Mouse (Mus musculus): Measurements from ENCODE around the gene Dad1. TPM values are rescaled to one million over a fixed set of nuclear protein-coding genes. Genes with fewer than 3 reads are reported as not detected.
"Not testable (repeated sequence)": the region's sequence is repeated elsewhere in the genome, so short reads cannot be mapped to it uniquely, and the experiment has no call there.

The Dad1 gene
- total RNA-seq, 2 experiments from 2014 or later: 123 to 124 TPM

- no peak for DNase-seq (ENCODE audit: low spot score in 2 of 2)
Measured at GRCm38 (mm10) chr14:54250122-54250521, 3.8 kb downstream of the Dad1 start.

DNA sequence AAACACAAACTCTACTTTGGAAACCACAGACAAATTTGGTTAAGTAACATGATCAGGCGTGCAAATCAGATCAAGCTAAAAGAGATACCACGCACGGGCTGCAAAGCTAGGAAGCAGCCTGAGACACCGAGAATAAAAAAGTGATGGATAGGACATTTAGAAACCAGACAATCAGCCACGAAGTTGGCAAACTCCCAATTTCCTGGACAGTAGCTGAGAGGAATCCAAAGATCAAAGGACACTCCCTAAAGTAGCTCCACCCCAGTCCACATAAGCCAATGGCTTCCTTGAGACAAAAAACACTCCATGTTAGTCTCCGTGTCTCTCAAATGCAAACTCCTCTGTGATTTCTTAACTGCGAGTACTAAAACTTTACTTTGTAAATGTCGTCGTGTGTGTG is 4.6 kb downstream of the Dad1 start:
- DNase-seq (ENCODE audit: low spot score in 2 of 2): no peak

DNA sequence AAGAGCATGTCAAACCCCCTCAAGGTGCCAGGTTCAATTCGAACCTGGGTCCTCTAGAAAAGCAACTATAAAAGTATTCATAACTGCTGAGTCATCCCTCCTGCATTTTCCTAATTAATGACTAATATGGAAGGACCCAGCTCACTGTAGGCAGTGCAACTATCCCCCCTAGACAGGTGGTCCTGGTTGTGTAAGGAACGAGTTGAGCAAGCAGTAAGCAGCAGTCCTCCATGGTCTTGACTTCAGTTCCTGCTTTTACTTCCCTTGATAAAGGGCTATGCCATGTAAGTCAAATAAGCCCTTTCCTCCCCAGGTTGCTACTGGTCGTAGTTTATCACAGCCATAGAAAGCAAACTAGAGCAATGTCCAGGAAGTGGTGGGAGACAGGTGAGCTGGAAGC is 7.7 kb downstream of the Dad1 start:
- no peak for DNase-seq (ENCODE audit: low spot score in 2 of 2)

GRCm38 (mm10) chr14:54244183-54244582 is 9.7 kb downstream of the Dad1 start:
- DNase-seq (ENCODE audit: low spot score in 2 of 2): no peak

- no peak for DNase-seq (ENCODE audit: low spot score in 2 of 2)
Measured at GRCm38 (mm10) chr14:54240542-54240941, 13.4 kb downstream of the Dad1 start.

DNA sequence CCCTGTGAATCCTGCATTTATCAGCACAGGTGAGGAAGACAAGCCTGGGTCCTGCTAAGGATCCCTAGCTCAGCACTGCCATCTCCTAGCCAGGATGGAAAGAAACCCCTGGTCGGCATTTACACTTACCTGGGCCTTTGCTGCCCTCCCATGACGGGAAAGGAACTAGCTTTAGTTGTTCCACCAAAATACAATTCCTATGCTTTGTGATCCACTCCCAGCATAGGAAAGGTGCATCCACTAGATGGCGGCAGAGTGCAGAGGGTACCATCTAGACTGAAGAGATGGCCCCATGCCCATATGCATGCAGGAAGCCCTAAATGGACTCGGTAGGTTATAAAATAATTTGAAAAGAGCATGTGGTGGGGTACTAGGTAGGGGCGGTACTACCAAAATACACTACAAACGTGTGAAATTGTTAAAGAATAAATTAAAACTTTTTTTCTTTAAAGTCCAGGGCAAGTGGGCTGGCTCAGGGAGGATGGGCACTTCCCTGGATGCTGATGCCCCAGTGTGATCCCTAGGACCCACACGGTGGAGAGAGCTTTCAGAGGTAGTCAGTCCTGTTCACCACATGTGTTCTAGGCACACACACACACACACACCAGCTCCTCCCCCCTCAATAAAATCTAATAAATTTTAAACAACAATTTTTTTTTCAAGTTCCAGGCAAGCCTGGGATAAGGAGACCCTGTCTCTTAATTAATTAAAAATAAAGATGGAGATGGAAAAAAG is 14.7 kb downstream of the Dad1 start:
- DNase-seq (ENCODE audit: low spot score in 2 of 2): peak; percentile 72 to 87

DNA sequence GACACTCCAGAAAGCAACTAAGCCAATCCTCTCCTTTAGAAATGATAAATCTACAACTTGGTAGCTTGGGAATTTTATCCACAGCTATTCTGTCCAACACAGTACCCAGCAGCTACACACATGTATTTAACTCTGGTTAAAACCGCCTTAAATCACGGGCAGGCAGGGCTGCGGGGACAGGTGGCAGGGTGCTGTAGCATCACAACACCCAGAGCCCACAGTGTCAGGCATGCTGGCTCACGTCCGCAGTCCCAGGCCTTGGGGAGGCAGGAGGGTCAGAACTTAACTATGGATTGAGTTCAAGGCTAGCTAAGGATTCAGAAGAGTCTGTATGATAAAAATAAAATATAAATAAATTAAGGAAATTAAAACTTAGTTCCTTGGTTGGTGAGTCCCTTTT is 17.0 kb downstream of the Dad1 start:
- DNase-seq (ENCODE audit: low spot score in 2 of 2): no peak

DNA sequence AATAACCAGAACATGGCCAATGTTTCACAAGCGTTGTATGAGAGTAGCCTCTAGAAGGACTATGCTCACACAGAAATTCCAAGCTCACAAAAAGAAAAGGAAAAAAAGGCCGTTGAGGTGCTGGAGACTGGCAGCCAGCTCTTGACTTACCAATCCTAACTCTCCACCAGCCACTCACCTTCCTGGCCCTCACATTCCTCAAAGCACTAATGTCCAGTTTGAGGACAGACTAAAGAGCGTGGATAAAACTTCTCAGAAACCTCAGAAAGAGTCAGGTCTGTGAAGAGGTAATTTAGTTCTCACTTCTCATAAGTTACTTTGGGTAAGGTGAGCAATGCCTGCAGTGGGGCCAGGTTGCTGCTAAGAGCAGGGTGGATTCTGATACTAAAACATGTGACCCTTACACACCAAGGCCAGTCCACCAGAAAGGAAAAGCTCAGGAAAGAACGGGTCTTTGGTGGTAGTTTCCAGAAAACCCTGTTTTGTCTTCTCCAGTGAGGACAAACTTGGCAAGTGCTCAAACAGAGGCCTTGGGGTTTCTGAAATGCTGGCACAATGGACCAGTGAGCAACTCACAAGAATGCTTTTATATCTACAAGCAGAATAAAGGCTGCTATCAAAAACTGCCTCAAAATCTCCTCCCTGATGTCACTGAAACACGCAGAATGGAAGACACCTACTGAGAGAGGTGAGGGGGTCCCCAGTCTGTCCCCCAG is 17.9 kb downstream of the Dad1 start:
- no peak for DNase-seq (ENCODE audit: low spot score in 2 of 2)

DNA sequence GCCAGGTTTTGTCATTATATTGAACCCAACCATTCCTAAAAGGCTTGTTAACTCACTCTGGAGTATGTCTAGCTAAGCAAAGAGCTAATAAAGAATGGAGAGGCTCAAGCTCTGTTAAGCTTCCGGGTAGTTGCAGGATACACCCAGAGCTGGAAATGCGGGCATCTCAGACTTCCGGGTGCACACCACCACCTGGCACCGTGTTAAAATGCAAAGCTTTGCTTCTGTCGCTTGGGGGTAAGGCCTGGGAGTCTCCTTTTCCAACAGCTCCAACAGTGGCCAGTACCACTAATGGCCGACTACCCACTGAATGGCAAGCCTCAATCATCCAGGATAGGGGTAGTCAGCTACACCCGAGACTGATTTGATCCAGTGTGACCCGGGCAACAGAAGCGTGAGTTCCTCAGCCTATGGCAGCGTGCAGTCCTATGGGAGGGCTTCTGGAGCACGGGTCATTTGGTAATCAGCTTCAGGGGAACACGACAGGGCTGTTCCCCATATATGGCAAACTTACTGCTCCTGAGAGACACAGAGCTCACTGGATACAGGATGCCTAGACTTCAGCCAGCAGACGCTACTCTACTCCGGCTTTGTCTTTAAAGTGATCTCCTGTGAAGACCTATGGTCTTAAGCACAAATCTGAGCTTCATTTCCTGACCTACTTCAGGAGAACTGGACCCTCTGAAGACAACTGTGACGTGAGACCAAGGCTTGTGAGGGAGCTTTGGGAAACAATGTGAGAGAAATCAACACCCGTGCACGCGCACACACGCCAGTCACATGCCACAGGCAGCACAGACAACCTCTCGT is 19.5 kb downstream of the Dad1 start:
- no peak for DNase-seq (ENCODE audit: low spot score in 2 of 2)

DNA sequence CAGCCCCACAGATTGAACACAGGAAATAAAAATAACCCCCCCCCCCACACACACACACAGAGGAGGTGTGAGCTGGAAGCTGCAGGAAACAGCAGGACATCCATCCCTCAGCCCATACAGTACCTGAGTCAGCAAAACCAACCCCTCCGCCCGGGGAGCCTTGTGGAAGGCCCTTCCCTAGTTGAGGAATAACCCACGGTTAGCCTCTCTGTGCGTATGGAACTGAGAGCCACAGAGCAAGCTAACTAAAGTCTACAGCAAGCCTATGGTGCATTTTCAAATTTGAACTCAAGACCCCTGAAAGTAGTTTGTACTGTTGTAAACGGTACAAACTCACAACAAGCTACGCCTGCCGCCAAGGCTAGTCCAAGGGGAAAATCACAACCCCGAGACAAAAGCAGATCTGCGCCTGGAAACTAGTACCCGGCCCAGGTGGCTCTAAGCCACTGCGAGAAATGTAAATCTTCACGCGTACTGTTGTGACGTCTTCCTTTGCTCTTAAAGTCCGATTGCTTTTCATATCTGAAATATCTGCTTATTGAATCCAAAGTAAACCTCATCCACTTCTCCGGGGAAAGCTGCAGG is 20.3 kb downstream of the Dad1 start:
- no peak for DNase-seq (ENCODE audit: low spot score in 2 of 2)

DNA sequence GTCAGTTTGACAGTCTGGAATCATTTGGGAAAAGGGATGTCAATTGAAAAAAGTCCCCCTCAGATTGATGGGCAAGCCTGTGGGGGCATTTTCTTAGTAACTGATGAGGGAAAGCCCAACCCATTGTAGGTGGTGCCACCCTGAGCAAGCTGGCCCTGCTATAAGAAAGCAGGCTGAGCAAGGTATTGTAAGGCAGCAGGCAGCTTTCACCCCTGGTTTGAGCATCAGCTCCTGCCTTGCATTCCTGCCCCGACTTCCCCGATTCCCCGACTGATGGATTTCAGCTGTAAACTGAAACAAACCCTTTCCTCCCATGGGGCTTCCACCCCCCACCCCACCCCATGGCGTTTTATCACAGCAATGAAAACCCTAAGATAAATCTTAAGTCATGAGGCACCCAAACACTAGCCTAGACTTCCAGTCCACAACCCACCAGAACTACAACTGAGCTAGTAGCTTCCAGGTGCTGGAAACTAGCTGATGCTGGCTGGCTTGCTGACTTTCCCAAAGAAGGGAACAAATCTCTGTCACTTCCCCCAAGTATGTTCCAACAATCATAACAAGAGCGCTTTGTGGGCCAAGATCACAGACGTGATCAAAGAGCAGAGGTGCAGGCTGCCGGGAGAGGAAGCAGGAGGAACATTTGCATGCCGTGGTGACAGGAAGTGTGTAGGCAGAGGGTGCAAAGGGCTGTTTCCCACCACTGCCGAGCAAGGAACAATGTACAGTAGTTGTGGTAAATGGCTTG is 20.9 kb downstream of the Dad1 start:
- no peak for DNase-seq (ENCODE audit: low spot score in 2 of 2)

GRCm38 (mm10) chr14:54232143-54232542 is 21.8 kb downstream of the Dad1 start:
- DNase-seq (ENCODE audit: low spot score in 2 of 2): no peak

- no peak for DNase-seq (ENCODE audit: low spot score in 2 of 2)
Measured at GRCm38 (mm10) chr14:54231176-54231956, 22.5 kb downstream of the Dad1 start.

GRCm38 (mm10) chr14:54230638-54231150 is 23.2 kb downstream of the Dad1 start:
- DNase-seq (ENCODE audit: low spot score in 2 of 2): no peak

DNA sequence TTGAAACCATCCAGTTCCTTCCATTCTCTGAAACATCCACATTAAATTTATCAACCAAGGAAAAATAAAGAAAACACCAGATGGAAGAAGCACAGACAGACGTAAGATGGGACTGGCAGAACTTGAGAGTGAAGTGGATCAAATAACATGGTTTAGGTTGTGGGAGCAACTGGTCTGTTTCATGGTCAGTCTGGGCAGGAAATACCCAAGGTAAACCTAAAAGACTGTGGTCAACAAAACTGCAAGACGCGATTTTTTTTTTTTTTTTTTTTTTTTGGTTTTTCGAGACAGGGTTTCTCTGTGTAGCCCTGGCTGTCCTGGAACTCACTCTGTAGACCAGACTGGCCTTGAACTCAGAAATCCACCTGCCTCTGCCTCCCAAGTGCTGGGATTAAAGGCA is 24.1 kb downstream of the Dad1 start:
- DNase-seq (ENCODE audit: low spot score in 2 of 2): not testable (repeated sequence)

- peak in 1 of 2 experiments; percentile 10 for DNase-seq (ENCODE audit: low spot score in 2 of 2)
Measured at GRCm38 (mm10) chr14:54228933-54229713, 24.8 kb downstream of the Dad1 start.

GRCm38 (mm10) chr14:54228501-54228900 is 25.4 kb downstream of the Dad1 start:
- no peak for DNase-seq (ENCODE audit: low spot score in 2 of 2)

DNA sequence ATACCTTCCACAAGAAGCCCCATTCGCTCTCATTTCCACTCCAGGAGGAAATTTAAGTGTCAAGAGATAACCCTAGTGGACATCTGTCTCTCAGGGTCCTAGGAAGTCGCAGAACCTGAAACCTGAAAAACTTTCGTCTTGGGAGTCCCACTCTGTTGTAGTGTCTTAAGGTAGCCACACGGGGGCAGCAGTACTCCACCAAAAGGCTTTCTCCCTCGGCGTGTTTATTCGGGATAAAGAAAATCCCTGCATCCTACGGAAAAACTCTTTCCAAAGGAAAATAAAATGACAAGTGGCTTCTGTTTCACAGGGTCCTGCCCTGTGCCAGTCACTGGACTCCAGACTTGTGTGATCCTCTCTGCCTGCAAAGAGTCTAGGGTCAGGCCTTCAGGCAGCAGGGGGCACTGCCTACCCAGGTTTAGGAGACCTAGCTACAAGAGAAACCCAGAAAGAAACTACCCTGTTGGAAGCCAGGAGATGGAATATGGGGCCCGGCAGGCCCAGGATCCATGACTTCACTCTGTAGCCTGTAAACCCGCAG is 25.9 kb downstream of the Dad1 start:
- peak; percentile 61 to 77 for DNase-seq (ENCODE audit: low spot score in 2 of 2)
